Mouse (Mus musculus) layer of hippocampus, postnatal 36 days (tissue): Measurements from ENCODE around the gene B3gnt5. TPM values are rescaled to one million over a fixed set of nuclear protein-coding genes. Genes with fewer than 3 reads are reported as not detected.
"Not testable (repeated sequence)": the region's sequence is repeated elsewhere in the genome, so short reads cannot be mapped to it uniquely, and the experiment has no call there.

ENCODE experiments used
- DNase-seq, 2 experiments: peaks; one replicate each; pipeline ENCODE4 v3.0.0; 2022
- total RNA-seq, 2 experiments: library from RNA; stranded (reverse); gene quantifications; 2 replicates each; pipeline ENCODE4 v1.2.3; 2021

The B3gnt5 gene
- 1 to 10 TPM in 1 of 2 experiments, under 1 TPM in 1; 0.63 to 1.7 TPM for total RNA-seq

DNA sequence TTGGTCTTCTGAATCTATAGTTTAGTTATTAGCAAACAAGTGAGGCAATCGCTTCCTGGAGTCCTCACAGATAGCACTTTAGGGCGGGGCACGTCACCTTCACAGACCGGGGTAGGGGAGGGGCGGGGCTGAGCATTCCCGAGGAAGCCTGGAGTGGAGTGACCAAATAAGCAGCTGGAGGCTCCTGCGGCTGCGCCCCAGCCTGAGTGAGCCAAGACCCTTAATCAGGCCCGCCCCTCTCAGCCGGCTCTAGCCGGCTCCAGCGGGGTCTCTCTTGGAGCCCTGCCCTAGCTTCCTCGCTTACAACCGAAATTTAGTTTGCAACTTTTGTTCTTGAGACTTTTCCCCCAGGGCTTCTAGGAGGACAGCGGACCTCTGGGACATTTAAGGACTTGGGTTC, at the start of gene B3gnt5:
Gene B3gnt5 (plus strand): TSS at position 135 of the 400 bp plus-strand sequence.
- no peak for DNase-seq

DNA sequence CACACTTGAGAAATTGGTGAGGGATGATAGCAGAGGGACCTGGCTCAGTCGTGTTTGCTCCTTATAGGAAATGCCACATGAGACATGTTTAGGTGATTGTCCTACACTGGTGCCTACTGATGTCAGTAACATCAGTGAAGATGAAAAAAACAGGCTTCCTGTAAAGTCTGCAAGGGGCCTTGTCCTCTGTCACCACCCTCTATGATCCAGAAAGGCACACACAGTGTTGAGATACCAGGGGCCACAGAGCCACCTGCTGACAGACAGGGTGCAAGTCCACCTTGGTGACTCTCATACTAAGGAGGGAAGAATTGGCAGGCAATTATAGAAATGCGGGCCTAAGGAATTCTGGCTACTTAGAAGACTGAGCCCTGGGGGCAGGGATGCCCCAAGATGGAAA, 39.0 kb upstream of the B3gnt5 start:
- no peak for DNase-seq

DNA sequence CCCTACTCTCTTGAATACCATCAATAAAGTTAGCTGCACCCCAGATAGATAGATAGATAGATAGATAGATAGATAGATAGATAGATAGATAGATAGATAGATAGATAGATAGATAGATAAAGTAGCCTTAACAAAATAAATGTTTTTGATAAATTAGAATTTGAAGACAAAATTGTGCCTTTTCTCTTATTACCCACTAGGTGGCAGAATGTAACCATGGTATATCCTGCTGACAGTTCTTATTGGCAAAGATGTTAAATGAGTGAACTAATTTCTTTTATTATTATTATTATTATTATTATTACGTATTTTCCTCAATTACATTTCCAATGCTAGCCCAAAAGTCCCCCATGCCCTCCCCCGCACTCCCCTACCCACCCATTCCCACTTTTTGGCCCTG, 35.9 kb upstream of the B3gnt5 start:
- DNase-seq: not testable (repeated sequence)

DNA sequence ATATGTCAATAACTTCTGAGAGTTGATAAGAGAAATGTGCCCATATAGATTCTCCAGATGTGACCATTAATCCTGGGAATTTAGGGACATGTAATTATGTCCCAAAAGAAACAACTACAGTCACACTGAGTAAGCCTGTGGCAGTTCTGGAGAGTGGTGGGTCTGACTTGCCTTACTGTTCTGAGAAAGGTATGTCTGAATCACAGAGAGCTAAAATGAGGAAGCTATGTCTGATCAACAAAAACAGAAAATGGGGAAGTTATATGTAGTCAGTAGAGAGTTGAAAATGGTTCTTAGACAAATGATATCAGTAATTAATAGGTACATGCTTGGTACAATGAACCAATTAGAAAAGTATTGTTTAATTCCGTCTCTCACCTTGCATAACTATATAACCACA, 27.1 kb upstream of the B3gnt5 start:
- no peak for DNase-seq

DNA sequence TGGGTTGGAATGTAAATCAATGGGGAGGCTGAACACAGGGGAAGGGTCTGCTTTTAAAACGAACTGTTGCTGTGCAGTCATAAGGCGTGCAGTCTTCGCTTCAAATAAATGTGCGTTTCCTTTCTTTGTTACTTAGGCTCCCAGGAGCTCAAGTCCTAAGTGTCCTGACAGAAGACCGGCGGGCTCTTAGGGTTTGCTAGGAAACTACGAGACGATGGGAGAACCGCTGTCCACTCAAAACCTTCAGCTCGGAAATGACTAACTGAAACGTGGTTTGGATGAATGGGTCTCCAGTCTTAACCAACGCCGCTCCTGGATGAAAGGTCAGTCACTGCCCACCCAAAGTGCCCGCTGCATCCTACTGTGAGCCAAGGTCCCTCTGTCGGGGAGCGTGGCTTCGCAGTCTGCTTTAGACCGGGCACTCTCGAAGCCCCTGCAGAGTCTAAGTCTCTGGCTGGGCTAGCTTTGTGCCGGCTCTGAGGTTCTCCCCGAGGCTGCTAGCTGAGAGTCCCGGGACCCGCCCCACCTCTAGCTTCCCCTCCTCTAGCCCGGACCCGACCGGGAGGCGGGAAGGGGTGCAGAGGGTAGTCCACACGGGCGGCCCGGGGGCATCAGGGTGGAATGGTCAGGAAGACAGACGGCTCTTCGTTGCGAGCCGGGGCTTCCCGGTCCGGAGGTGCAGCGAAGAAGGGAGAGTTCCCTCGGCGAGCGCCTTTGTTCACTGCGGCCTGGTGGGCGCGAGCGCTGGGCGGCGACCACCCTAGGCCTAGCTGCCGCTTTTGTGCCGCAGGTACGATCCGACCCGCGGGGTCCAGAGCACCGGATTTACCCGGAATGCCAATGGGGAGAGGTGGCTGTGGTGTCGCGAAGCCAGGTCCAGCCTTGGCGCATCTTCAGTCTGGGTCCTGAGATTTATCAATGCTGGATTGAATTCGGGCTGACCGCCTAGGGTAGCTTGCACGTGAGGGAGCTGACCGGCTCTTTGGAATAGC, 793 bp downstream of the B3gnt5 start:
- peak; percentile 1 to 7 for DNase-seq

DNA sequence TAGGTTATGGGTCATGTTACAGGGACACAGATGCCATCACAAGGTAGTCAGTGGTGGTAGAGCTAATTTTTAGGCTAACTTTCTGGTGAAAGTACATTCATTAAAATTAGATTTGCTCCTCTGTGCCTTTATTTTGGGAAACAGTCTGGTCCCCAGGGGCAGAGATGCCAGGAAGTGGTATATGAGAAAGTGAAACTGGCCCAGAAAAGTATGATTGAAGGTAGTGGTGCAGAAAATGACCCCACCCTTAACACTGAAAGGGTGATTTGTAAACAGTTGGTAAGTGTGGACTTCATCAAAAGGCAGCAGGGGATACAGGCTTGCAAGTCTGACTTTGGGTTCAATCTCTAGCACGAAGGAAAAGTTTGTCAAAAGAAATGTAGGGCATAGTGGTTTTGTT, 1.7 kb downstream of the B3gnt5 start:
- DNase-seq: no peak

DNA sequence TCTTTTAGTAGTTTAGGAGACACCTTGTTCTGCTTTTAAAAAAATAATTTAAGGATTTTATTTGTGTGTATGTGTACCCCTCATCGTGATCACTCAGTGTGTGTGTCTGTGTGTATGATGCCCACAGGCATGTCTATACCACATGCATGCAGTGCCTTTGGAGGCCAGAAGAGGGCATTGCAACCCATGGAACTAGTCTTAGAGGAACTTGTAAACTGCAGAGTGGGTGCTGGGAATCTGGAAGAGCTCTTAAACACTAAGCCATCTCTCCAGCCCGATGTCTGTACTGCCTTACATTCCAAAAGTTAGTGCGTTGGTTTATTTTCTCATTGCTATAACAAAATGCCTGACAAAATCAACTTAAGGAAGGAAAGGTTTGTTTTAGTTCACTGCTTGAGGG, 6.1 kb downstream of the B3gnt5 start:
- DNase-seq: no peak

DNA sequence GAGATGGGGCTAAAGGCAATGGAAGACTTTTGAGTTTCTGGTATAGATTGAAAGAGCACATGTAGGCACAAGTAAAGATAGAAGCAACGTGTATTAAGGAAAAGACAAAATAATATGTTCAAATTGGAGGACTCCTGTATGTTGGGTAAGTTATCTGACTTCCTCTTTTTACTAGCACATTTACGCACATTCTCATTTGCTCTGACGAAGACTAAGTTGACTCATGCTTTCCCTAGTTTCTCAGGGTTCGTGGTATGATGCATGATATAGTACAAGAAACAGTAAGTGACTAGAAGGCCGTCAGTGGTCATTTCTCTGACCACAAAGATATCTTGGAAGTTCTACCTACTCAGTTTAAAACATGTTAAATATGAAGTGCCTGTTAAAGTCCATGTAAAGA, 8.0 kb downstream of the B3gnt5 start:
- DNase-seq: no peak

DNA sequence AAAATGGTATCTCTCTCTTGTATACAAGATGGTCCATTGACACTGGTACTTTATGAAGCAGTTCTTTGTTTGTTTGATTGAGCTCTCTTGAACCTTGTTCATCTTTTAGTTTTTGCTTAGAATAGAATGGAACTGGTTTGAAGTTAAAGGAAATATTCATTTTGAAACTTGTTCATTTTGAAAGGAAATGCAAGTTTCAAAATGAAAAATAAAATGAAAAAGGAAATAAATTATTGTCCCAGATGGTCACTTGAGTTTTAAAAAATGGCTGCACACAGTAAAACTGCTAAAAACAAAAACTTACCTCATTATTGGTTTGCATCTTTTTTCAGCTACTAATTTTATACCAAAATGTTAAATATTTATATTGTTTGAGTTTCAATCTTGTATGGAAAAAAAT, 12.0 kb downstream of the B3gnt5 start:
- no peak for DNase-seq

DNA sequence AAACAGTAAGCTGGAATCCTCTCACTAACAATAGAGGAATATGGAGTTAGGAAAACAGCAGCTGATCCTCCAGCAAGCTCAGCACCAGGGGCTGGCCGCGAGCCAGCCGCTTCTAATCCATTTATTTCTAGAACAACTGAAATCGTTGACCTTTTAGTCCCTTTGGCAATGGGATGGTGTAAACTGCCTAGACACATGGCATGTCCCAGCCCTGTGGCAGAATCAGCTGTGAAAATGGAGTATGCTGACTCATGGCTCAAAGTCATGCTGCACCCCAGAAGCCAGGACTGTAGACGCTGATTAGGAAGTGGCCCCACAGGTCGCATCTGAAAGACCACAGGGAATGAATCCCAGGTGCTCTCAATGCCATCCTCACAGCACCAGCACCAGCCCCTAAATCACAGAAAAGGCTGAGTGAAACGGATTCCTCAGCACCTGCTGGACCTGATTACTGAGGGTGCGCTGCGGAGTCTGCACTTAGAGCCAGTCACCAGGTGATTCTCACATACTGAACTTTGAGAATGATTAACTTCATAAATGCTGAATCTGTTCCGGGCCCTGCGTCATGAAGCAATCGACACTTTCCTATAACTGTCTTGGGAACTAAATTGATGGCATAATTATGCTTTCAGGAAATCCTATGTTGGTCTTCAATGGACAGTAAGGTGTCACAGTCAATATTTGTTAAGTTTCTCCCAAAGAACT, 26.5 kb downstream of the B3gnt5 start:
- no peak for DNase-seq

DNA sequence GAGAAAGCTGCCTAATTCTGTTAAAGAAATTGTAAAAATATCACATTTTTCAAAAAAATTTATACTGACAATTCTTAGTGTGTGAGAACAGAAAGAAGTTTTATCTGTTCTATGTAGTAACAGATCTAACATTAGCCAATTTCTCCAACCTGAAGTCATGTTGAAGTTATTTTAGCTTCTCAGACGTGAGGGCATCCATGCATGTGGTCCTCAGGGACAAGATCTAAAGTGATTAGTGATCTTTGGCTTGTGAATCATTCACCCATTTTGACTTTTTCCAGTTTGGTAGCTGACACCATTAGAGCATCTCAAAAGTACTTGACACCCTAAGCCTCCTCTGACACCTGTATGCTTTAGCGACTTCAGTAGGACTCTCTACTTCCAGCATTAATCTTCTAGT, 29.9 kb downstream of the B3gnt5 start:
- no peak for DNase-seq

DNA sequence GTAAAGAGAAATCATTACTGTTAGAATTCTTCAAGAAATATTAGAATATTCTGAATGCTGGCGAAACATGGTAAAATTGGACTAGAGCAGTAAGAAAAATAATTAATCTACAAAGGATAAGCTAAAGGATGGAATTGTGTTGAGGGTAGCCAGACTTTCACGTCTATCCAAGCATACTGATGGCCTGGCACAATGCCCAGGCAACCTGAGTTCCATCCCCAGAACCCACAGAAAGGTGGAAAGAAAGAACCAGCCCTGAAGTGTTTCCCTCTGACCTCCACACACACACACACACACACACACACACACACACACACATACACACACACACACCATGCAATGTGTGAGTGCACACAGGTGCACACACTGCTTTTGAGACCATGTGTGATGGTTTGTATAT, 58.8 kb downstream of the B3gnt5 start:
- no peak for DNase-seq

Other genes starting within 250 kb of the B3gnt5 start
- gene Olfr167, start 237.9 kb upstream of the B3gnt5 start, total RNA-seq: not detected
- gene Olfr168, start 224.7 kb upstream of the B3gnt5 start, total RNA-seq: not detected
- gene Olfr169, start 188.4 kb upstream of the B3gnt5 start, total RNA-seq: not detected
- gene Olfr170, start 148.3 kb upstream of the B3gnt5 start, total RNA-seq: not detected
- not detected for gene Olfr171, start 130.3 kb upstream of the B3gnt5 start, total RNA-seq
- gene Lamp3, start 53.8 kb upstream of the B3gnt5 start, total RNA-seq: under 1 TPM; 0.10 to 0.22 TPM
- gene Klhl6, start 222.8 kb downstream of the B3gnt5 start, total RNA-seq: 1 to 10 TPM; 1.3 to 1.5 TPM